Mouse (Mus musculus): ENCODE results near the gene Gm9195. TPM values are rescaled to one million over a fixed set of nuclear protein-coding genes. Genes with fewer than 3 reads are reported as not detected.

The Gm9195 gene
- total RNA-seq (2022), result not detected

DNA sequence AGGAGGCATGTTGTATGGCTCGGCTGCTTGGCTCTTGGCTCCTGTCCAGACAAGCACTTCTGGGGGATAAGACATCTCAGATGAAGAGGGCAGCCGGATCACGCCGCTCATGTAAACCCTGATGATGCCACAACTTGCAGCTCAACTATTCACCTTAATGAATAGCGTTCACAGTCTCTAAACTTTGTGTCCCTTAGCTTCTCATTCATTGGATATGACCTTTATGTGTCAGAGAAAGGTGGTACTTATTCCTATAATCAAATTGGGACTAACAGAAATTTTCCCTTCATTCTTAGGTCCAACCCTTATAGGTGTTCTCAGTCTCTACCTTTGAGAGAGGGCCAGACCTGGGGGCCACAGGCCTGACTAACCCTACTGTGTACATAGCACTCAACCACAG is at the start of gene Gm9195:
TSS of gene Gm9195 (minus strand) at position 101 of the 400 bp plus-strand sequence.
- no peak for DNase-seq (ENCODE audit: low spot score in 2 of 2)

DNA sequence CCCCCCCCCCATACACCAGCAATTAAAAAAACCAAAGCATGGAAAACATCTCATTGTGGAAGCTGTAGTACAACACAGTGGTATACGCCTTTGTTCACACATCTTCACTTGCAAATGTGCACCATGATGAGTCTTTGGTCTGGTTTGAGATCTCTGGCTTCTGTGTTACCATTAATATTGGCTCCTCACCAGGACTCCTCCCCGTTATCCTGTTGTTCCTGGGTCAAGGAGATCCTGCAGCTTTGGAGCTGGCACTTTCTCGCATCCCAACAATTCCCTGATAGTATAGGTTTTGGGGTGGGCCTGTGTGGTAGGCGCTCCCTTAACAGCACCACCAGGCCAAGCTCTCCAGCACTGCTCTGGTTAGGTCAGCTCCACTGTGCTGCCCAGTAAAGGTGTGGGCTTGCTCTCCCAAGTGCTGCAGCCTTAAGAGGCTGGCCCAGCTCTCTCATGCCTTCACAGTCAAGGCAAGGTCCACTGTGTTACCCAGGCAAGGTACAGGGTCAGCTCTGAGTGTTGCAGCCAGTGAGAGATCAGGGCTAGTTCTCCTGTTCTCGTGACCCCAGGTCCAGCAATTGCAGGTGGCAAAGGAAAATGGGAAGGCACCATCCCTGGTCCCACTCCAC is 44.9 kb upstream of the Gm9195 start:
- DNase-seq (ENCODE audit: low spot score in 2 of 2), result no peak

DNA sequence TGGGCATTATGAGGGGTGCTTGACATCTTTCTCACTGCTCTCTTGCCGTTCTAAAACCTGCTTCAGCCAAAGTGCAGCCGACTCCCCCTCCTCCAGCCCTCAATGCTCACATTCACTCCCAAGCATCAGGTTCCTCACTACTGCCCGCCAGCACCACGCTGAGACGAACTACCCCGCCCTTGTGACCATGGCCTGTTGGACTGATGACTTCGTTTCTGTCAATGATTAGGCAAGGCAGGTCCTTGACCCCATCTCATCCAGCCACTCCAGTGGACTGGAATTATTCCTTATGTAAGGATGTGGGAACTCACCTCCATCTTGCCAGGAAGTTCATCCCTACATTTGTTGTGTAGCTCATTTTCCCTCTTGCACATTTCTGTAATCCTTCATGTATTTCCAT is 42.2 kb upstream of the Gm9195 start:
- no peak for DNase-seq (ENCODE audit: low spot score in 2 of 2)

DNA sequence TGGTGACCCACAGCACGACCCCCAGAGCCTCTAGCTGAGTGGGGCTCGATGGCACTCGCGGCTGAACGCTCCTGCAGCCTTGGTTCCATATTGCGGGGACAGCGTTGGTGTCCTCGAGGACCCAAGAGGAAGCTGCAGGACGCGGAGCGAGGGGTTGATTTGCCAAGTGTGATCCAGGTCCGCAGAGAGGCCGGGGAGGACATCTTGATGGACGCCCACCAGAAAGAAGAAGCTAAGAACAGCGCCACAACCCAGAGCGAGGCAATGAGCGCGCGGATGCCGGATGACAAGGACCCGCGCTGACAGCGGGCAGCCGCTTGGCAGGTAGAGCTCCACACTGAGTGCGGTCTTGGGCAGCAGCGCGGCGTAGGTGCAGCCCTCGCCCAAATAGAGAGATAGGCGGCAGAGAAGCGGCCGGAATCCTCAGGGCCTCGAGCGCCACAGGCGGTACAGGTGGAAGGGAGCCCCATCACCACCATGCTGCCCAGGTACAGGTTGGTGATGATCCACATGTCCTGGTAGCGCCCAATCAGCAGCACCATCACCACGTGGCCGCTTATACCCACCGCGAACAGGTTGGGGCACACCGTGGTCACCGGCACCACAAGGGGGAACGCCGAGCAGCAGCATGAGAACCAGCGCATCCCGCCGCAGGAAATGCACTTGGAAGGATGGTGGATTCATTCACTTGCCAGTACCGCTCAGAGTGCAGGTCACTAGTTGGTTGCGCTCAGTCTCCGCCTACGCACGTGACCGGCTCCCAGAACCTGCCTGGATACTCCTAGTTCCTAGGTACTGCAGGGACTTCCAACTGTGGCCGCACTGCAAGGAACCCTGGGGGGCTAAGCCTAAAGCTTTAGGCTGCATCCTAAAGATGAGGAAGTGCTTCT is 40.6 kb upstream of the Gm9195 start:
- no peak for DNase-seq (ENCODE audit: low spot score in 2 of 2)

DNA sequence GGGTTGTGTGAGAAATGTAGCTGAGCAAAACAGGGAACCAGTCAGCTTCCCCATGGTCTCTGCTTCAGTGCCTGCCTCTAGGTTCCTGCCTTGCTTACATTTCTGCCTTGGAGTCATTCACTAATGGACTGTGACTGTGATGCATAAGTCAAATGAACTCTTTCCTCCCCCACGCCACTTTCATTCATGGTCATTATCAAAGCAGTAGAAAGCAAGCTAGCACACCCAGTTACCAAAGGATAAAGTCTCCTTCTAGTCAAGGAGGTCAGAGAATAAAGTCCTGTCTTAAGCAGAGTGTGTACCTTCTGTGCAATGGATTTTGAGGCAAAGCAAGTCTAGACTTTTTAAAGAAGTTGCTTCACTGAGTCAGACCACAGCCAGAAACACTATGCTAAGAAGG is 35.5 kb upstream of the Gm9195 start:
- no peak for DNase-seq (ENCODE audit: low spot score in 2 of 2)

- DNase-seq (ENCODE audit: low spot score in 2 of 2), result no peak
Observed at GRCm38 (mm10) chr14:72519561-72519960, 27.9 kb upstream of the Gm9195 start.

DNA sequence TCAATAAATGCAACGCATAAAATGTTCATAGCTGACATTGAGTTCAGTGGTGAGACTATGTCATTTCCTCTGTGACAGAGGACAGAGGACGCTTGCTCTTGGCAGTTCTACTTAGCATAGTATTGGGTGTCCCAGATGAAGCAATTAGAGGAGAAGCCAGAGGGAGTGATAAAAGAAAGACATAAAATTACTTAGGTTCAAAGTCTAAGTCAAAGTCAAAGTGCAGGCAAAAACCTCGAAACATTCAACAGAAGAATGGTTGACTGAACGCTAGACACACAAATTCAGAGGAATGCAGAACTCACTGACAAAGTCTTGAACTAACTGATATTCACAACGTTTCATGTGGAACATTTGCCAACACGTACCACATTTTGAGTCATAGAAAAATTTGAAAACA is 27.1 kb upstream of the Gm9195 start:
- DNase-seq (ENCODE audit: low spot score in 2 of 2), result no peak

DNA sequence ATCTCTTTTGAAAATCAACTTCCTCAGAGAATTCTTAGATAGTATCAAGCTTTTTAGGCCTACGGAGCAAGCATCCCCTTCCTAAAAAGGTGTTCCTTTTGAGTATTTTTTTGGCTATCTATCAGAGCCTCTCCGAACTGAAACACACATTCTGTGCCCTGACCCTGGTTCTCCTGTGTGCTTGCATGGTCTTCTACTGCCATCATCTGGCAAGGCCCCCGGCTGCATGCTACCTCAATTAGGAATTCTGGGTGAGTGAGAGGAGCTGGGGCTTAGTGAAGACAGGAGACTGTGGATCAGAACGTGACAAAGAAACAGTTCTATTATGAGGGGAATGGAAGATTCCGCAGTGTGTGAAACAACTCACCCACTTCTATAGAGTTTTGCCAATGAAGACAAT is 24.7 kb upstream of the Gm9195 start:
- DNase-seq (ENCODE audit: low spot score in 2 of 2), result no peak

DNA sequence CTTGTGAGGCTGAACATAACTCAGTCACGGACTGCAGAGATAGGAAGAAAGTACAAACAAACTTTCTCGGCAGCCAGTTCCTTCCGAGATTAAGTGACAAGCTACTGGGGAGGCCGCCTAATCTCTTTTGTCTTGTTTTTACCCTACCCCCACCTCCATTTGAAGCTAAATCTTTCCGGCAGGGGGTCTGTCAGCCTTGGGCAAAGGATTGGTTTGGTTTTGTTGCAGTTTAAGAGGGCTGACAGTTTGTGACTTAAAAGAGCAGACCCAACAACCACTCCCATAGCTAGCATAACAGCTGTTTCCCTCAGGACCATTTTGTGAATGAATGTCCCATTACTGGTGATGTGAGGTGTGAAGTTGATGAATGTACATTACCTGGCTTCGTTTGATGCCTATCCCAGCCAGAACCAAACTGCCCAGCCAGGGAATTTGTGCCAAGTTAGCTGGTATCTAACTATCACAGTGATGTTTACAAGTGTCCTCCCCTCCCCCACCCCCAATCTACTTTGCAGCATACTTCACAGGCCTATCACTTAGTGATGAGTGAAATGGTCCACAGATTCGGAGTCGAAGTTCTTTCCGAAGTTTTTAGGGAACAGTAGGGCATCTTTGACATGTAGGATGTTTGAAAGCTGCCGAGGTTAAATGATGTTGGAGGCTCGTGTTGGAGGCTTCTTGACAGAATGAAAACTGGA is 15.2 kb upstream of the Gm9195 start:
- DNase-seq (ENCODE audit: low spot score in 2 of 2), result no peak

GRCm38 (mm10) chr14:72506018-72506722 is 14.5 kb upstream of the Gm9195 start:
- no peak for DNase-seq (ENCODE audit: low spot score in 2 of 2)

- no peak for DNase-seq (ENCODE audit: low spot score in 2 of 2)
Observed at GRCm38 (mm10) chr14:72504985-72505384, 13.3 kb upstream of the Gm9195 start.

DNA sequence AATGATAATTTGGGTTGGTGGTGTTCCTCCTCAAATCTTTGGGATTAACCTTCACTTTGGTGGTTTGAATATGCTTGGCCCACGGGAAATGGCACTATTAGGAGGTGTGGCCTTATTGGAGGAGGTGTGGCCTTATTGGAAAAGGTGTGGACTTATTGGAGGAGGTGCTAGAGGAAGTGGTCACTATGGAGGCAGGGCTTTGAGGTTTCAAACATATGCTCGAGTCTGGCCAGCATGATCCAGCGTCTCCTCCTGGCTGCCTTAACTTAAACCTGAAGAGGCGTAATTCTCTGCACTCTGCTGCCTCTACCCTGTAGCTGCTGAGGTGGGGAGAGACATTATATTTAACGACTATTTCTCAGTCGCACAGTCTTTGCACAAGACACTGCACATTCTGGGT is 11.6 kb upstream of the Gm9195 start:
- no peak for DNase-seq (ENCODE audit: low spot score in 2 of 2)

DNA sequence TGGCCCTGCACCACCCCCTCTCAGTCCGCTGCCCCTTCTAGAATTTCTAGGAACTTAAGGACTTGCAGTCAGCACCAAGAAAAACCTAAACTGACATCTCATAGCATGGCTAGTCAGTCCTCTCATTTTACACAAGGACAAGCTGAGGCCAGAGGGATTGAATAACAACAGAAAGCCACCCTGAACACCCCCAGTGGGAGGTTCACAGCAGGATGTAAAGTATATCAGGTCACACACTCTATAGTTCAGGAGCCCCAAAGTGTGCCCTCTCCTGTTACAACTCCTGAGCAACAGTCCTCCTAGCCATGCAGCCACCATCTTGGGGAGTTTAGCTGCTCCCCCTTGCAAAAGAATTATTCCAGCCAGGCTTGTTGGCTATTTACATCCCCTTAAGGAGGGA is 2.1 kb upstream of the Gm9195 start:
- DNase-seq (ENCODE audit: low spot score in 2 of 2), result no peak

- DNase-seq (ENCODE audit: low spot score in 2 of 2), result no peak
Observed at GRCm38 (mm10) chr14:72490367-72490766, 1.3 kb downstream of the Gm9195 start.

DNA sequence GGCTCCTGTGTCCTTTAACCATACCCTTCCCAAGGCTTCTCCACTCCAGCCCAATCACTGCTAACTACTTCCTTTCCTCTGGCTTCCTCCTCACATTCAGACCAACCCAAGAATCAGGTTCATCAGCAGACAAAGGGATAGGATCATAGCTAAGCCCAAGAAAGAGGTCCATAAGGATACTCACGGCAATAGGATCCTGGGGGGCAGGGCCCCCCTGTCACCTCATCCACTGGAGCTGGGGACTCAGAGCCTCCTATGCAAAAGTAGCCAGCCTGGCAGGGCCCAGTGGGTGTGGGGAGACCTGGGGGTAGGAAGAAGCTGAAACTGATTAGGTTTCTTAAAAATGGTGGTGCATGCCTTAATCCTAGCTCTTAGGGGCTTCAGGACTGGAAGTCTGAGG is 17.1 kb downstream of the Gm9195 start:
- no peak for DNase-seq (ENCODE audit: low spot score in 2 of 2)

GRCm38 (mm10) chr14:72468429-72468828 is 23.2 kb downstream of the Gm9195 start:
- DNase-seq (ENCODE audit: low spot score in 2 of 2), result no peak

- DNase-seq (ENCODE audit: low spot score in 2 of 2), result no peak
Observed at GRCm38 (mm10) chr14:72466384-72466783, 25.3 kb downstream of the Gm9195 start.

- DNase-seq (ENCODE audit: low spot score in 2 of 2), result no peak
Observed at GRCm38 (mm10) chr14:72461591-72461990, 30.0 kb downstream of the Gm9195 start.

- DNase-seq (ENCODE audit: low spot score in 2 of 2), result no peak
Observed at GRCm38 (mm10) chr14:72460291-72460690, 31.3 kb downstream of the Gm9195 start.

DNA sequence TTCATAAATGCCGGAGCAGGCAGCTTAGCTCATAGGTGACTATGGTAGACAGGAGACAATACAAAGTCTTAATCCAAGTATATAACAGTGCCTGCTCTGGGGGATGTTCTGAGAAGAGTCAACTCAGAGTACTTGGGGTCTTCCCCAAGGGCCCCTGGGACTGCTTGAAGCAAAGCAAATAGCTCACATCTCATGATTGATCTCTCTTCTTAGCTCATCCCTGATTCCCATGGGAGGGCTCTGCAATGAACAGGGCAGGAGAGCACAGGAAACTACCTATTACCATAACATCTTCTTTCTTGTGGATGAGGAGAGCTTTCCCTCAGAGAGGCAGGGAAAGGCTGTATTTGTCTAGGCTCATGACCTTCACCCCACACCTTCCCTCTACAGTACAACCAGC is 32.7 kb downstream of the Gm9195 start:
- no peak for DNase-seq (ENCODE audit: low spot score in 2 of 2)

Measured in gastrocnemius, adult 8-10 months (tissue).